Mouse (Mus musculus): Measurements from ENCODE around the gene Zscan4d.
A peak's percentile ranks its signal among the peaks of the same experiment; 100 is the strongest.
"Not testable (repeated sequence)": the region's sequence is repeated elsewhere in the genome, so short reads cannot be mapped to it uniquely, and the experiment has no call there.

Gene Zscan4d

DNA sequence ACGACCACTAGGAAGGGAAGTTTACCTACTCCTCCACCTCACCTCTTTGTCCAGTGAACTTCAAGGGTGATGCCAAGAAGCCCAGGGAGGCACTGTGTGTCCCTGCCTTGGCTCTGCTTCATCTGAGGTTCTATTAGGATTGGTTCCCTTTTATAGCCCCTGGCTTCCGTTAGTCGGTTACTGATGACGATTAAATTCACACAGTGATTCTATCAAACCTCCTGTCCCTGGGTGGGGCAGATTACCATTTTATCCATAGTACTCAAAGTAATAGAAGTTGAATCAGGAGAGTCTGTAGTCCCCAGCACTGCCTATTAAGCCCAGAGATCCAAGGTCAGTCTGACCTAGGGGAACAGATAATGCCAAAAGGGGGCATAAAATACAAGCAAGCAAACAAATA is at the start of gene Zscan4d:
Gene Zscan4d, minus strand, starts transcription at position 101 of the 400 bp plus-strand sequence.
- DNase-seq (ENCODE audit: low read depth): not testable (repeated sequence)

DNA sequence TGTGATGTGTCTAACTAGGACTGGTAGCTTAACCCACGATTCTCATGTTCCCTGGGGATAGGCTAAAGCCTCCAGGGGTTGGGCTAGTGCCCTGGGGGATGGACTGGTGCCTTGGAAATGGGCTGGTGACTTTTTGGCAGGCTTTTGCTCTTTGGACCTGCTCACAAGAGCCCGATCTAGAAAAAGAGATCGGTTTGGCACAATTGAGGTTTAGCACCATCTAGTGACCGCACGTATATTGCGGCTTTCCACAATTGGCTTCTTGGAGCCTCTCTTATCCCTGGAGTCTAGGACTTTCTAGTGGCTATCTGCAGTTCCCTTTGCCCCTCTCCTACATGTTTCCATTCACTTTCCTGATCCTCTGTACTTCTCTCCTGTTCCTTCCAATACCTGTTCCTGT is 7.9 kb downstream of the Zscan4d start:
- peak; percentile 57 for DNase-seq (ENCODE audit: low read depth)
